Mouse (Mus musculus) right cerebral cortex, postnatal 25 days (tissue): ENCODE results near the gene Irgq.
A peak's percentile ranks its signal among the peaks of the same experiment; 100 is the strongest.

ENCODE experiments used
- DNase-seq: peaks from one replicate; pipeline ENCODE4 v3.0.0; 2022

Irgq gene

GRCm38 (mm10) chr7:24547534-24548036 lies 17.1 kb downstream of the Irgq start:
- DNase-seq = no peak

DNA sequence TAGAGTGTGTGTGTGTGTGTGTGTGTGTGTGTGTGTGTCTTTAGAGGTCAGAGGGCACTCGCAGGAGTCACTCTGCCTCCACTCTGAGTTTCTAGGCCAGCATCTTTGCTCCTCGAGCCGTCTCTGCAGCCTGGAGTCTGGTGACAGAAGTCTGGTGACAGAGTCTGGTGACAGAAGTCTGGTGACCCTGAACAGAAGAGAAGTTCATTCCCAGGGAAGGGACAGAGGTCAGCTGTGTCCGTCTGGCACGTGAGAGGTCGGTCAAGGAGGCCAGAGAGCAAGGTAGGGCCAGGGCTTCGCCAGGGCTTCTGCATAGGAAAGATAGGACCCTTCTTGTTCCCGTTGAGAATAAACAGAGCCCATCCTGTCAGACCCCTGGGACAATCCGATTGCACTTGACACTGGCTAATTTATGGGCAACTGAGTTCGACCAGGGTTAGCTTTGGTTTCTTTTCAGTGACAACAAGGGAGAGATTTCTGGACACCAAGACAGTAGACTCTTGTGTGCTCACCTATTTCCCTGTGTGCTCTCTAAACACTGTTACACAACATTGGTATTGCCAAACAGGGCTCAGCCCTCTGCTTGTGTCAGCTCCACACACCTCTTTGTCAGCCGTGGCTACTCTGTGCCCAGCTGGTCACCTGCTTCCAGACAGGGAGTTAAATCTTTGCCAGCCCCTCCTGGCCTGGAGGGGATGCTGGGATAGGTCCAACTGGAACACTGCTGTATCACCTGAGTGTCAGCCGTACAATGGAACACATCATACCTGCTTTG lies 21.7 kb downstream of the Irgq start:
- DNase-seq = no peak

- no peak for DNase-seq
These were observed 25.3 kb downstream of the Irgq start for GRCm38 (mm10) chr7:24555786-24556185.

DNA sequence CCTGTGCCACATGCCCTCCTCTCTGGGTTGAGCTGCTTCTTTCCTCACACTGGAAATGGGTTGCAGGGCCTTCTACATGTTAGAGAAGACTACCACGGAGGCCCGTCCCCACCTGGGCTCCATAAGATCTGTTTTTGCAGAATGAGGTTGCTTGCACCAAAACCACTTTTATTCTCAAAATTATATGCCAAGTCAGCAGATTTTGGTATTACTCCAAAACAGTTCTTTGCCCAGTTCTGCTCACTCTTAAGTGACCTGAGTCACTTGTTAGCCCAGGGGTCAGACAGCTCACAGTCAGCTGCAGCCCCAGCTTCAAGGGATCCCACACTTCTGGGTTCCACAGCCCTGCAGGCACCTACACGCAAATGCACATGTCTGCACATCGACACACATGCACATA lies 31.0 kb downstream of the Irgq start:
- DNase-seq = no peak

DNA sequence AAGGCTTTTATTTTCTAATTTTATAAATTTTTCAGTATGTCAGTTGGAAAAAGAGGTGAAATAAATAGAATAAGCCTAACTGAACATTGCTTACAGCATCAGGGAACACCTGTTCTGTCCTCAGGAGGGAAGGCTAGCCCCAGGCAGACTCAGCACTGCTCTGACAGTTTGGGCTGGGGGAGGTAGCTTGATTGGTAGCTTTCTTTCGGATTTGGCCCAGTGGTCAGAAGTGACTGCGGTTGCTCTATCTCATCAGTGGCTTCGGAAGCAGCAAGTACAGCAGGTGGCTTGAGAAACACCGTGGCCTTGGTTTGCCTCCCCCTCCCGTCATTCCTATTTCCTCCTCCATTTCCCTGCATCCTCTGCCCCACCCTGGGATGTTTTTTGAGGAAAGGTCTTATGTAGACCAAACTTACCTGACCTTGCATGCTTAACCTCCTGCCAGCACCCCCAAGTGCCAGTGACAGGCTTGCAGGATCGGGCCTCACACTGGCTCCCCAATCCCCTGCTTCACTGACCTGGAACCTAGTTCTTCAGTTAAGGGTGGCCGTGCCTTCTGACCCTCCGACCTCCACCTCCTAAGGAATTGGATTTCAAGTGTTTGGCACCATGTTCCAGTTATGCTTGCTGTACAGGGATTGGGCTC lies 32.8 kb downstream of the Irgq start:
- no peak for DNase-seq

GRCm38 (mm10) chr7:24563837-24564206 lies 33.3 kb downstream of the Irgq start:
- DNase-seq = no peak

- peak; percentile 49 for DNase-seq
These were observed 34.2 kb downstream of the Irgq start for GRCm38 (mm10) chr7:24564607-24565265.

DNA sequence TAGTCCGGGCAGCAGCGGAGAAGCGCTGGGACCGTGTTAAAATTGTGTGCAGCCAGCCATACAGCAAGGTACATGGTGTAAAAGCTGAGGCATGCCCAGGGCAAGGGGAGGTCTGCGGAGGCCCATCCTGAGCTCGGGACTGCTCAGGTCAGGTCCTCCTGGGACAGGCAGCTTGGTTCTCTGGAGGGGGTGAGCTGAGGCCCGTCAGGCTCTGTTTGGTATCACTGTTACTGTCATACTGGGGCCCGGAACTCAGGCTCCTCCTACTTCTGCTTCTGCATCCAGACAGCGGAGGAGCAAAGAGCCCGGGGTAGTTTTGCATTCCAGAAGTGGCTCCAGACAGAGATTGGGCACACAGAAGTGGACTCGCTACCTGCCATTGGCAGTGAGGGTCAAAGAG lies 35.1 kb downstream of the Irgq start:
- DNase-seq = no peak

GRCm38 (mm10) chr7:24566206-24566605 lies 35.7 kb downstream of the Irgq start:
- no peak for DNase-seq

- DNase-seq = no peak
These were observed 38.0 kb downstream of the Irgq start for GRCm38 (mm10) chr7:24568512-24568911.

GRCm38 (mm10) chr7:24571071-24571470 lies 40.6 kb downstream of the Irgq start:
- DNase-seq = no peak

GRCm38 (mm10) chr7:24572455-24572854 lies 42.0 kb downstream of the Irgq start:
- no peak for DNase-seq

DNA sequence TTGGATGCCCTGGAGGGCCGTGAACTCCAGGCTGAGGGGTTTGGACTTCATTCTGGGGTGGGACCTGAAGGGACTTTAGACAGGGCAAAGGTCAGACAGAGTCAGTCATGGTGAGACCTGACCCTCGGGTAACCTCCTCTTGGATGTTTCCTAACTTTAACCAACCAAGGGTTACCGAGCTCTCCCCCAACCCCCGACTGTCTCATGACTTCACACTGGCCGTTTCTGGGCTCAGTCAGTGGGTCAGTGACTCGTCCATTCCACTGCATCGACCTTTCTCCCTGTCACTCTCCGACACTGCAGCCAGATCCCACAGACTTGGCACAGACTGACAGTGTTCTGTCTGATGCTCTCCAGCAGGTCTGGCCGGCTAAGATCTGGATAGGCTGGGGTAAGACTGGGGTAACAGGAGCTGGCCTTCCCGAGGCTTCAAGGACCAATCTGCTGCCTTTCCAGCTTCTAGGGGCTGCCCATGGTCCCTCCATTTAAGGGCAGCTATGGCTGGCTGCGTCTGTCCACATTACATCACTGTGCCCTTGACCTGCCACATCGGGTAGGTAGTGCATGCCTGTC lies 43.8 kb downstream of the Irgq start:
- DNase-seq = no peak

GRCm38 (mm10) chr7:24577811-24578210 lies 47.3 kb downstream of the Irgq start:
- DNase-seq = no peak

DNA sequence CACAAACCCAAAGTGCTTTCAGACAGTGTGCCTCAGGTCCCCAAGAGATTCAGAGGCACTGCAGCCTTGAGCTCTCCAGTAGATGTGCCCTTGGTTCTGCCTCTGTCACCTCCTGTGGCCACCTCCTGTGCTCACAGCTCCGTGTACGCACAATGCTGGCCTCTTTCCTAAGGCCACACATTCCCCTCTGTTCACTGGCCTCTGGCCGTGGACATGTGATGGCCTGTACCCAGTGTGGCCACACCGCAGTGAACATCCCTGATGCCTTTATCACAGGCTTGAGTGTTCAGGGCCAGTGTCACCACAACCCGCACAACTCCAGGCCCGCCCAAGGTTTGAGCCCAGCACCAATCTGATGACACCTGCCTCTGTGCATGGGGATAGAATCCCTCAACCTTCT lies 54.4 kb downstream of the Irgq start:
- no peak for DNase-seq

DNA sequence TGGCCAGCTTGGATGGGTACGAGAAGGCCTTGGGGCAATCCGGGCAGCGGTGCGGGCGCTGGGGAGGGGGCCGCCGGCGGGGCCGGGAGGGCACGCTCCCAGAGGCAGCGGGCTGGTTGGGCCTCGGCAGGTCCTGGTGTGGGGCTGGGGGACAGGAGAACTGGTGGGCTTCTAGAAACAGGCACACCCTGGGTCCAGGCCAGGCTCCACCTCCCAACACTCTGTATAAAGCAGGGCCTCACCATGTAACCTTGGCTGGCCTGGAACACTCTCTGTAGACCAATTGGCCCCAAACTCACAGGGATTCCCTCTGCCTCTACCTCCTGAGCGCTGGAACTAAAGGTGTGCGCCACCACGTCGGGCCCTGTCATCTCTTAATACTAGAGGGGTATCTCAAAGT lies 55.5 kb downstream of the Irgq start:
- DNase-seq = no peak

- no peak for DNase-seq
These were observed 56.3 kb downstream of the Irgq start for GRCm38 (mm10) chr7:24586828-24587227.

DNA sequence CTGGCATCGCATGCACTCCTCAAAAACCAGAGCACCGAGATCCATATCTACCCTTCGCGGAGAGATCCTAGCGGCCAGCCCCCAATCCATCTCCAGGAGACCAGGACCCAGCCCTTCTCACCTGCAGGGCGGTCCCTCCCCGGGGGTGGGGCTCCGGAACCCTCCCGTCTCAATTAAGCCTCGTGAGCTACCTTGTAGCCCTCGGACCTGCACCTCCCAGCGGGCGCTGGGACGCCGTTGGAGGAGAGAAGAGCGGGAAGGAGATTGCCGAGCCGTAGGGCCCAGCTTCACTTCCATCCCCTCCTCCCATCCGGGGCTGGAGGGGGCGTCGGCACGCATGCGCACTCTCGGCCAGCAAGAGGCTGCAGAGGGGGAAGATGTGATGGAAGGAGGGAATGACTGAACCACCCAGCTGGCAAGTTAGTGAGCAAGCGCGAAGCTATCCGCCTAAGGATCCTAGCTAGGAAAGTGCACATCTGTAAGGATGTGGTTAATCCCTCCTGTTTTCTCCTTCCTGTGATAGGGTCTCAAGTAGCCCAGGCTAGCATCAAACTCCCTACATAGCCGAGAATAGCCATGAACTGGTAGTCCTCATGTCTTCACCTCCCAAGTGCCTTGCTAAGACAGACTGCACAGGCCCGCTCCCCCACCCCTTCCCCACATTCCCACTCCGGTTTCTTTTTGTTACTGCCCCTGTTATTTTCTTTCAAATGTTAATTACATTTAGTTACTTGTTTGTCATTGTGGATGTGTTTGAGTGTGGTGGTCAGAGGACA lies 57.0 kb downstream of the Irgq start, which contains the start of the genes Ethe1 and Zfp575:
Gene Ethe1, plus strand, starts transcription at position 214 of the 776 bp plus-strand sequence.
Gene Zfp575, minus strand, starts transcription at position 312 of the 776 bp plus-strand sequence.
- DNase-seq = peak; percentile 88
